Mouse (Mus musculus): ENCODE data around the gene Gm3336. TPM values are rescaled to one million over a fixed set of nuclear protein-coding genes. Genes with fewer than 3 reads are reported as not detected.
A peak's percentile ranks its signal among the peaks of the same experiment; 100 is the strongest.

Gm3336 gene
- 2.8 TPM in 2 replicates for polyA plus RNA-seq (2015; fragmentation: Nextera tagmentation; extraction: Ambion mirVana)

DNA sequence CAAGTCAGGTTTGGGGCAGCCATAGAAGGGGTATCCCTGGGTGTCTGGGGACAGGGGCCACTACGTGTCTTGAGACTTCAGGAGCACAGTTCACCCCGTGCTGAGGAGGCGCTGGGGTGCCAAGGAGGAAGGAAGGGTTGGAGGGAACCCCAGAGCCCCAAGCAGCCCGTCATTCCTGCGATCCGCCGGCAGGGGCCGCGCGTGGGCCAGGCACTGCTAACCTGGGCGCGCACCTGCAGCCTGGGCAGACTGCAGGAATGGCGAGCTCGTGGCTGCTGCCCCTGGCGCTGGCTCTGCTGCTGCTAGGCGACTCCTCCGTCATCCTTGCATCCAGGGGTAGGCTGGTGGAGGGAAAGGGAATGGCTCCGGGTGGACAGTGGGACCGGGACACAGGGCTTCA lies at the start of gene Gm3336:
TSS of gene Gm3336 (plus strand) at position 247 of the 400 bp plus-strand sequence.
- Histone ChIP-seq H3K4me3 (ENCODE audit: low read depth, low read length) (no peak within 1 kb of the TSS), H3K9me3 (ENCODE audit: control insufficient read depth) (no peaks in the 10 kb centered on the region), H3K9ac (ENCODE audit: low read depth, low read length) (no peak within 1 kb of the TSS), H3K36me3 (ENCODE audit: control insufficient read depth, insufficient read depth) (no peaks in the 10 kb centered on the region; the same call in 1 of the 2 replicates), H3K27ac (ENCODE audit: low read depth, low read length) (no peak within 1 kb of the TSS), H3K27me3 (replicated peaks; ENCODE audit: control insufficient read depth, insufficient read depth, low read length) (no peaks in the 10 kb centered on the region), H3K4me2 (replicated peaks; ENCODE audit: low read depth) (peak within 1 kb of the TSS; percentile 45), H3K4me1 (replicated peaks; ENCODE audit: control insufficient read depth, insufficient read depth, low read length) (no peaks in the 10 kb centered on the region)
- 2% methylated on average over 17 of the region's 19 CpGs for WGBS
- ATAC-seq = peak; percentile 52
- peak; percentile 98 for TF ChIP-seq CTCF (IDR thresholded peaks at IDR 0.05; ENCODE audit: low read depth)

DNA sequence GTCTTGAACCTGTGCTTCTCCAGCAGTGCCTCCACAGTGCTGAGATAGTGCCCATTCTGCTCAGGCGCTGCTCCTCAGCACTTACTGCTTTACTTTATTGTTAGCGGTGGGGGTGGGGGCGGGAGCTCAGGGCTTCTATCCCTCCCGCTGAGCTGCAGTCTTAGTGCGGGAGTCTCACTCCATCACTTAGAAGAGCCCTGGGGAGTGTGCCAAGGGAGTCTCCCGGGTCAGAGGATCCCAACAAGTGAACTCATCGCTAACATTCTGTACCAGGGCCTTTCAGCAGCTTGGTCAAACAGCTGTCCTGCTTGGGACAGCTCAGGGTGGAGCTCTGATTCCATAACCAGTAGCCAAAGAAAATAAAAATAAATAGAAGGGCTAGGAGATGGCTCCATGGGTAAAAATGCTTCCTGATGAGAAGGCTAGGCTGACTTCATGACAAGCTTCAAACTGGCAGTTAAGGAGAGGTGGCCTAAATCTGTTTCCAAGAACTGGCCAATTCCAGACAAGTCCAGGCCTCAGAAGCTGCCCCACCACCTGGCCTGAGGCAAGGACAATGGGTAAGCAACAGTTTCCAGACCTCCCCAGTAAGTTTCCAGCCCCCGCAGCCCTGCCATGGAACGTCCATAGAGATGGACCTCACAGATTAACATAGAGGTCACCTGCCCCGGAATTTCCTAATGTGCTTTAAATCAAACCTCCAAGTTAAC lies 46.6 kb upstream of the Gm3336 start:
- no peaks in the 10 kb centered on the region for H3K36me3 ChIP-seq (ENCODE audit: control insufficient read depth, insufficient read depth)
- H3K27ac ChIP-seq (ENCODE audit: low read depth, low read length) = no peak overlapping the region
- 74% methylated on average over 10 of the region's 10 CpGs for WGBS
- no peaks in the 10 kb centered on the region for H3K9me3 ChIP-seq (ENCODE audit: control insufficient read depth)
- H3K9ac ChIP-seq (ENCODE audit: low read depth, low read length) = no peak overlapping the region
- TF ChIP-seq CTCF (IDR thresholded peaks at IDR 0.05; ENCODE audit: low read depth) = no peak
- H3K27me3 ChIP-seq (replicated peaks; ENCODE audit: control insufficient read depth, insufficient read depth, low read length) = no peaks in the 10 kb centered on the region
- ATAC-seq = no peak
- no peak overlapping the region for H3K4me2 ChIP-seq (replicated peaks; ENCODE audit: low read depth)
- peaks cover 8% of the 10 kb centered on the region; the same call in 1 of the 2 replicates for H3K4me1 ChIP-seq (replicated peaks; ENCODE audit: control insufficient read depth, insufficient read depth, low read length)
- H3K4me3 ChIP-seq (ENCODE audit: low read depth, low read length) = no peak overlapping the region

DNA sequence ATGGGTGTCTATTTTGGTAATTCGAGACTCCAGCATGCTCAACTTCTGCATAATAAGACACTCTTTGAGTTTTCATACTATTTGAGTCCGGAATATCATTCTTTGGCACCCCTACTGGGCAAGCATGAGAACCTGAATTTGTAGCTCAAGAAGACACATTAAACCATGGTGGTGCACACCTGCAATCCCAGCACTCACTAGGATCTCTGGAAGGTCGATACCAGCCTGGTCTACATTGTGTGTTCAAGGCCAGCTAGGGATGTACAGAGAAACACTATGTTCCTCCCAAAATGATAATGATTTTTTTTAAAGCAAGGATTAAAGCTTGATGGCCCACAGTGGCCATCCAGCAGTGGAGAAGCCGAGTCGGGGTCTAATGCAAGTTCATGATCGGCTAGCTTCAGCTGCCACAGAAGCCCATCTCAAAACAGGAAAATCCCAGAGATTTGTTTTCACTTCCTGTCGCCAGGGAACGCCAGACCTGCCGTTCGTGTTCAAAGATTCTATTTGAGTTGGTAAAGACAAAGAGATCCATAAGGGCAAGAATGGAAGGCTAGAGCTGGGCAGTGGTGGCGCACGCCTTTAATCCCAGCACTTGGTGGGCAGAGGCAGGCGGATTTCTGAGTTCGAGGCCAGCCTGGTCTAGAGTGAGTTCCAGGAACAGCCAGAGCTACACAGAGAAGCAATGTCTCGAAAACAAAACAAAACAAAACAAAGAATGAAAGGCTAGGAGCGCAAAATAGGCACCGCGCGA lies 45.8 kb upstream of the Gm3336 start:
- Histone ChIP-seq H3K27me3 (replicated peaks; ENCODE audit: control insufficient read depth, insufficient read depth, low read length) (no peaks in the 10 kb centered on the region), H3K4me1 (replicated peaks; ENCODE audit: control insufficient read depth, insufficient read depth, low read length) (peaks cover 8% of the 10 kb centered on the region; the same call in 1 of the 2 replicates), H3K36me3 (ENCODE audit: control insufficient read depth, insufficient read depth) (no peaks in the 10 kb centered on the region; the same call in 1 of the 2 replicates), H3K9ac (ENCODE audit: low read depth, low read length) (no peak overlapping the region; the same call in 1 of the 2 replicates), H3K4me3 (ENCODE audit: low read depth, low read length) (peak overlapping the region; percentile 66; the same call in 1 of the 2 replicates), H3K27ac (ENCODE audit: low read depth, low read length) (peak overlapping the region; percentile 95), H3K9me3 (ENCODE audit: control insufficient read depth) (no peaks in the 10 kb centered on the region), H3K4me2 (replicated peaks; ENCODE audit: low read depth) (peak overlapping the region; percentile 66)
- WGBS = 34% methylated on average over 19 of the region's 19 CpGs
- ATAC-seq = no peak; the same call in 1 of the 2 replicates
- peak; percentile 22; the same call in 1 of the 2 replicates for TF ChIP-seq CTCF (IDR thresholded peaks at IDR 0.05; ENCODE audit: low read depth)

DNA sequence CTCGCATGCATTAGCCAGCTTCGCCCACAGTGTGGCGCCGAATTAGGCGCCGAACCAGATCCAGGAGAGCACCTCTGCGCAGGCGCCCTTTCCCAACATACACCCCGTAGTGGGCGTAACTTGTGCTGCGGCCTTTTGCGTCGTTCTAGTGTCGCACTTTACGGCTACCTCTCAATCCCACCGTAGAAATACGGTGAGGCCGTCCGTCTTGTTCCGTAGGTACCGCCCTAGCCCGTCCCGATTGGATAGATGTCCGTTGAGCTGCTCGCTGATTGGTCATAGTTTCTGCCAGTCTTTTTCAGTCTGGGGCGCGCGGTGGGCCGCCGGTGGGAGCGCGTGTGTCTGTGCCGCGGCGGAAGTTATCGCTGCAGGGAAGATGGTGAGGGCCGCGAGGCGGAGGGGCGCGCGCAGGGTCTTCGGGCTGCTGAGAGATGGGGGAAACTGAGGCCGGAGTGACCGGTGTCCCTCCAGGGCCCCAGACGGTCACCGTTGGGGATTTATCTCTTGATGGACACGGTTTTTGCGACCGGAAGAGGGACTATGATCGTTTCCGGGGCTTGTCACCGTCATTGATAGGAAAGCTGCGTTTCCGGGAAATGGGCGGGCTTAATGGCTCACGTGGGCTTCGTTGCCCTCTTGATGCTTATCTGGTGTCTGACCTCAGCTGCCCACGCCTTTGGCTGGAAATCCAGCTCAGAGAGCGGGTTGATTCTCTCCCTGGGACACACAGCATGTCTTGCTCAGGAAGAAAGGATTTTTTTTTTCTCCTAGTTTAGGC lies 45.1 kb upstream of the Gm3336 start, which contains the start of gene Lsm4:
TSS of gene Lsm4 (plus strand) at position 170 of the 778 bp plus-strand sequence.
- no peaks in the 10 kb centered on the region for H3K9me3 ChIP-seq (ENCODE audit: control insufficient read depth)
- under 1% methylated on average over 60 of the region's 60 CpGs for WGBS
- H3K27me3 ChIP-seq (replicated peaks; ENCODE audit: control insufficient read depth, insufficient read depth, low read length) = no peaks in the 10 kb centered on the region
- H3K4me3 ChIP-seq (ENCODE audit: low read depth, low read length) = peak within 1 kb of the TSS; percentile 66
- ATAC-seq = peak; percentile 95
- TF ChIP-seq CTCF (IDR thresholded peaks at IDR 0.05; ENCODE audit: low read depth) = peak; percentile 92
- peak within 1 kb of the TSS; percentile 95 for H3K27ac ChIP-seq (ENCODE audit: low read depth, low read length)
- H3K36me3 ChIP-seq (ENCODE audit: control insufficient read depth, insufficient read depth) = peaks cover 5% of the 10 kb centered on the region; the same call in 1 of the 2 replicates
- H3K4me1 ChIP-seq (replicated peaks; ENCODE audit: control insufficient read depth, insufficient read depth, low read length) = peaks cover 8% of the 10 kb centered on the region; the same call in 1 of the 2 replicates
- peak within 1 kb of the TSS; percentile 40 for H3K9ac ChIP-seq (ENCODE audit: low read depth, low read length)
- H3K4me2 ChIP-seq (replicated peaks; ENCODE audit: low read depth) = peak within 1 kb of the TSS; percentile 66

DNA sequence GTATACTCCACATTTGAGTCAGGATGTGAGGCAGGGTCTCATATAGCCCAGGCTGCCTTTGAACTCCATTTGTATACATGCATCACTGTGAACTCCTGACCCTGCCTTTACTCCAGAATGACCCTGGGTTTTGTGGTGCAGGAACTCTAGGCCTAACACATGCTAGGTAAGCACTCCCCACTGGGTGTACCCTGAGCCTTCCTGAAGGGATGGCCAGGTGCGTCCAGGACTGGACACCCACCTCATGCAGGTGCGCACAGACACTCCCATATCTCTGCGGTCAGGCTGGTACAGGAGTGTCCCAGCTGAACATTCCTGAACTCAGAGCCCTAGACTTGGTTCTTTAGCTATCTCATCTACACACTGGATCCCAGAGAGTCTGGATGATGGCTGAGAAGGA lies 44.2 kb upstream of the Gm3336 start:
- H3K27ac ChIP-seq (ENCODE audit: low read depth, low read length) = peak overlapping the region; percentile 95
- TF ChIP-seq CTCF (IDR thresholded peaks at IDR 0.05; ENCODE audit: low read depth) = no peak
- WGBS = 45% methylated on average over 3 of the region's 3 CpGs

More for the DNA sequence above, 44.2 kb upstream of the Gm3336 start:
- H3K4me3 ChIP-seq (ENCODE audit: low read depth, low read length) = peak overlapping the region; percentile 66
- H3K36me3 ChIP-seq (ENCODE audit: control insufficient read depth, insufficient read depth) = peaks cover 8% of the 10 kb centered on the region; the same call in 1 of the 2 replicates
- peak overlapping the region; percentile 66 for H3K4me2 ChIP-seq (replicated peaks; ENCODE audit: low read depth)
- H3K9me3 ChIP-seq (ENCODE audit: control insufficient read depth) = no peaks in the 10 kb centered on the region
- ATAC-seq = no peak
- no peak overlapping the region for H3K9ac ChIP-seq (ENCODE audit: low read depth, low read length)
- no peaks in the 10 kb centered on the region for H3K27me3 ChIP-seq (replicated peaks; ENCODE audit: control insufficient read depth, insufficient read depth, low read length)
- peaks cover 8% of the 10 kb centered on the region; the same call in 1 of the 2 replicates for H3K4me1 ChIP-seq (replicated peaks; ENCODE audit: control insufficient read depth, insufficient read depth, low read length)
